Mouse (Mus musculus): Measurements from ENCODE around the gene Ep400. TPM values are rescaled to one million over a fixed set of nuclear protein-coding genes. Genes with fewer than 3 reads are reported as not detected.

Ep400 gene
- polyA plus RNA-seq, 1 experiment from 2014 or later = 28.5 TPM

DNA sequence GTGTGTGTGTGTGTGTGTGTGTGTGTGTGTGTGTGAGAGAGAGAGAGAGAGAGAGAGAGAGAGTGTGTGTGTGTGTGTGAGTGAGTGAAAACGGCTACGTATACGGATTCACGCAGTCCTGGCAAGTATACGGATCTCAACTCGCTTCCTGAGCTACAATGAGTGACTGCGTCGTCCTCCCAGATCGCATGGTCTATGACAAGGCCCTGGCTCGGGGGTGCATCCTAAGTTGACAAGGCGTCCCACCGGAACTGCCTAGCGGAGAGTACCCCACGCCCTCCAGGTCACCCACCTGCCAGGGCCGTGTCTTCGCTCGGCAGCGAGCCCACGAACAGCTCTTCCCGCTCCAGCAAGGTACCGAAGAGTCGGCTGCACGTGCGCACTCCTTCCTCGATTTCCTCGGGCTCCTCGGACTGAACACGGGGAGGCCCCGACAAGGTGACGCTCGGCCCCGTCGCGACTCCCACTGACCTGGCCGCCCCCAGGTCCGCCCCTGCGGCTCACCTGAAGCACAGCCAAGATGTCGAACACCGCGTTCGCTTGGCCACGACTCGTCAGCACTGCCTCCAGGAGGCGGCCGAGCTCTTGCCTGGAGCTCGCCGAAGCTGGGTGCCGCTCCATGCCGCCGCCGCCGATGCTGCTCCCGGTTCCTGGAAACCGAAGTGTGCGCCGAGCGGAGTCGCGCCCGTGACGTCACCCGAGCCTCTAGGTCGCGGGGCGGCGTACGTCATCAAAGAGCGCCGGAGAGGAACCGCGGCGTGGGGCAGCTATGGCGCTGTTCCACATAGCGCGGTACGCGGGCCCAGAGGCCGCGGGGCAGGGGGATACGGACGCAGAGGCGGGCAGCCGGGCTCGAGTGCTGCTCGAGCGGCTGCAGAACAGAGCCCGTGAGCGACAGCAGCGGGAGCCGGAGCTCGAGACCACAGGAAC, 117.5 kb downstream of the Ep400 start, which contains the start of the genes Noc4l and Ddx51:
Noc4l (minus strand) TSS at position 699 of the 930 bp plus-strand sequence.
Ddx51 (plus strand) TSS at position 733 of the 930 bp plus-strand sequence.
- Histone ChIP-seq H3K9ac (peak within 1 kb of the TSS; percentile 88), H3K4me2 (peak within 1 kb of the TSS; percentile 93), H3K4me3 (peak within 1 kb of the TSS; percentile 85), H3K36me3 (peaks cover 77% of the 10 kb centered on the region), H3K27ac (peak within 1 kb of the TSS; percentile 74), H3K4me1 (peaks cover 34% of the 10 kb centered on the region), H3K27me3 (replicated peaks) (no peaks in the 10 kb centered on the region), H3K9me3 (replicated peaks) (no peaks in the 10 kb centered on the region)
- peak; percentile 82 for ATAC-seq
- WGBS (ENCODE audit: insufficient replicate concordance) = under 1% methylated on average over 91 of the region's 91 CpGs

DNA sequence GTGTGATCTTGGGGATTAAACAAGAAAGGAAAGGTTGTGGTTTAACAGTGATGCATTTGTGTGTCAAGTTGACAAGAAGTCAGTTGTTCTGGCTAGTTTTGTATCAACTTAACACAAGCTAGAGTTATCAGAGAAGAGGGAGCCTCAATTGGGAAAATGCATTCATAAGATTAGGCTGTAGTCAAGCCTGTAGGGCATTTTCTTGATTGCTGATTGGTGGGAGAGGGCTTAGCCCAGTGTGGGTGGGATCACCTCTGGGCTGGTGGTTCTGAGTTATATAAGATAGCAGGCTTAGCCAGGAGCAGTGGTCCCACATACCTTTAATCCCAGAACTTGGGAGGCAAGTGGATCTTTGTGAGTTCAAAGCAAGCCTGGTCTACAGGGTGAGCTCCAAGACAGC, 124.1 kb downstream of the Ep400 start:
- Histone ChIP-seq H3K9ac (0 out of 2 replicates have a peak overlapping the region, but pooled peaks have one; percentile 24), H3K36me3 (peaks cover 71% of the 10 kb centered on the region), H3K4me3 (no peak overlapping the region), H3K4me2 (peak overlapping the region; percentile 23), H3K27ac (peak overlapping the region; percentile 77), H3K4me1 (peaks cover 26% of the 10 kb centered on the region), H3K27me3 (replicated peaks) (no peaks in the 10 kb centered on the region), H3K9me3 (replicated peaks) (peaks cover 9% of the 10 kb centered on the region)
- ATAC-seq = peak; percentile 89

DNA sequence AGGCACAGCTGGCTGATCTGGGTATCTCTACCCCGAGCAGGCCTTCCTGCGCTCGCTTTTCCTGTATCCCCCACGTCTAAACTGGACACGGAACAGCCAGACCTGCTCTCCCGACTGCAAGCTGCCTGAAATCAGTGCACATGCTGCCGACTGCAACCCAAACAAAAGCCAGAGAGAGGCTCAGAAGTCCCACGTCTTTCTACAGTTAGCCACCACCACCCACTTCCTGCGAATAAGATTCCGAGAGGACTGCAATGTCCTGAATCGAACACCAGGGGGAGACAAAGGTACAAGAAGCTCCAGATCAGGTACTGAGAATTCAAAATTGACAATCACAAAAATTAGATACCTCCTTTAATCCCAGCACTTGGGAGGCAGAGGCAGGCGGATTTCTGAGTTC, 131.1 kb downstream of the Ep400 start:
- H3K27me3 ChIP-seq (replicated peaks) = 0 out of 2 replicates have a peak, but pooled peaks cover 11% of the 10 kb centered on the region
- peaks cover 2% of the 10 kb centered on the region; the same call in 1 of the 2 replicates for H3K36me3 ChIP-seq
- ATAC-seq = no peak
- no peak overlapping the region for H3K27ac ChIP-seq
- H3K4me1 ChIP-seq = peaks cover 5% of the 10 kb centered on the region; the same call in 1 of the 2 replicates
- WGBS (ENCODE audit: insufficient replicate concordance) = 20% methylated on average over 12 of the region's 12 CpGs
- H3K9ac ChIP-seq = no peak overlapping the region
- H3K4me2 ChIP-seq = peak overlapping the region; percentile 52
- H3K4me3 ChIP-seq = no peak overlapping the region
- peaks cover 9% of the 10 kb centered on the region for H3K9me3 ChIP-seq (replicated peaks)

DNA sequence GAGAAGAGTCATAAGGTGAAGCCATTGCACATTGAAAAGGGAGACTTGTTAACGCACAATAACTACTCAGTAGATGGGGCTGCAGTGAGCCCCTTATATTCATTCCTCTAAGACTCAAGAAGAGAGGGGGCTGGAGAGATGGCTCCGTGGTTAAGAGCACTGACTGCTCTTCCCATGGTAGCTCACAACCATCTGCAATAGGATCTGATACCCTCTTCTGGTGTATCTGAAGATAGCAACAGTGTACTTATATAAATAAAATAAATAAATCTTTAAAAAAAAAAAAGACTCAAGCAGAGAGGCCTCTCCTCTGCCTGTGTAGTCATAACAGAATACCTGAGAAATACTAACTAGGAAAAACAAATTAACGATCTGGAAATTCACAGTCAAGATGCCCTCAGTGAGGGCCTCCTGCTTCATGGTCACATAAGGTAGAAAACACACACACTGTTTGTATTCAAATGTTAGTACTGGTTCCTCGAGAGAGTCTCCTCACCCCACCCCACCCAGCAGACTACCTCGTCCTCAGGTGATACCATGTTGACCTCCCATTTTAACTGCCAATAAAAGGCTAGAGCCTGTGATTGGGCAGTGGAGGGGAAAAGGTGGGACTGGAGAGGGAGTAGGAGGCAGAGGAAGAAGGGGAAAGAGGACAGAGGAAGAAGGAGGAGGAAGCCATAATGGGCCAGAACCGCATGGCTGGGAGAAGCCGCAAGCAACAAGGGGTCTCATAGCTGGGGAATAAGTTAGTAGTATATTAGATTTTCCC, 132.0 kb downstream of the Ep400 start:
- Histone ChIP-seq H3K27me3 (replicated peaks) (peaks cover 16% of the 10 kb centered on the region; the same call in 1 of the 2 replicates), H3K4me1 (peaks cover 5% of the 10 kb centered on the region; the same call in 1 of the 2 replicates), H3K9me3 (replicated peaks) (peaks cover 9% of the 10 kb centered on the region), H3K9ac (no peak overlapping the region), H3K4me2 (no peak overlapping the region), H3K36me3 (no peaks in the 10 kb centered on the region), H3K4me3 (no peak overlapping the region), H3K27ac (no peak overlapping the region)
- 70% methylated on average over 7 of the region's 7 CpGs for WGBS (ENCODE audit: insufficient replicate concordance)
- no peak for ATAC-seq

DNA sequence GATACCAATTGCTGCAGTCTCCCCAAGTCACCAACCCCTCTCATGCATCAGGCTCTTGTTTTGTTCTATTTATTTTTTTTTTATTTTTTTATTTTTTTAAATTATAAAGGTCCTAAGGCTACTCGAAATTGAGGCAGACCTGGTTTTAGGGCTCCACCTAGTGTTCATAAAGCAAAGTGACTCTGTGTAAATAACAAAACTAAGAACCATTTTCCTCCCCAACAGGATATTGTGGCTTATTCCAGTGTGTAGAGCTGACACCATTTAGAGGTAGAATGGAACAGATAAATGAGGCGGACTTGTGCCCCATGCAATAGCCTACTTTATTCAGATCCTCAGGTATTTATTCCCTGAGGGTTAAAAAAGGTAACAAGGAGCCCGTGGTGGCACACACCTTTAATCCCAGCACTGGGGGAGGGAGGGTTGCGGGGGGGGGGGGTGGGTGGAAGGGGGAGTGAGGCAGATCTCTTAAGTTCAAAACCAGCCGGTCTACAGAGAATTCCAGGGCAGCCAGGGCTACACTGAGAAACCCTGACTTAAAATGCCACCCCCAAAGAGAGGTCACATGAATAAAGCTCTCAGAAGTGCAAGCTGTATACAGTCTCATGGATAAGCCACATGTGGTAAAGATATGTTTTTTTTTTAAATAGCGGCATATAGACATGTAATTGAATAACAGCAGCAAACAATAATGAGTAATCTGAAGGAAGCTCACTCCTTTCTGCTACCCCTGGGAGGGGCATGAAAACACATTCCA, 134.4 kb downstream of the Ep400 start:
- no peak overlapping the region for H3K27ac ChIP-seq
- no peak overlapping the region for H3K4me2 ChIP-seq
- ATAC-seq = no peak
- H3K4me1 ChIP-seq = peaks cover 5% of the 10 kb centered on the region; the same call in 1 of the 2 replicates
- no peak overlapping the region for H3K4me3 ChIP-seq
- H3K9me3 ChIP-seq (replicated peaks) = no peaks in the 10 kb centered on the region
- no peak overlapping the region for H3K9ac ChIP-seq
- no peaks in the 10 kb centered on the region for H3K36me3 ChIP-seq
- peaks cover 20% of the 10 kb centered on the region; the same call in 1 of the 2 replicates for H3K27me3 ChIP-seq (replicated peaks)
- 33% methylated on average over 6 of the region's 6 CpGs for WGBS (ENCODE audit: insufficient replicate concordance)

DNA sequence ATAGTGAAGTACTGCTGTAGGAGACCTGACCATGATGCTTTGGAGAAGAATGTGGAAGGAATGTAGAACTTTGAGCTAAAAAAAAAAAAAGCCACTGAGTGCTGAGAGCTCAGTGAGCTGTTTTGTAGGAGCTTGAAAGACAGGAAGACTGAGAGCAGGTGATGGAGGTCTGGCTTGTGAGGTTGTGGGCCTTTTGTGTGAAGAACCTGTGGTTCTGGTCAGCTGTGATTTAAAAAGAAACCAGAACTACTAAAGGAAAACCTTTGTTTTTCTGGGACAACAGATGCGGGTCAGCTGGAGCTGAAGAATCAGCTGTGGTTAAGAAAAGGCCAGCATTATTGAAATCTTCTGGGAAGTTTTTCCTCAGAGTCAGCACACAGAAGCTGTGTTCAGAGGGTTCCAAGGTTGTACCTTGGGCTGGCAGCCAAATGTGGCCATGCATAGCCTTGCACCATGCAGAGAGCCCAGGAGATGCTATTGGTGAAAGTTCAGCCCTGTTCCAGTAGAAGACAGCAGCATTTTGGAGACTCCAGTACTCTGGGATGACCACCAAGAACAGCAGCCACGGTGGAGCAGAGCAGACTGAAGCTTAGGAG, 140.9 kb downstream of the Ep400 start:
- H3K9ac ChIP-seq = no peak overlapping the region
- H3K4me3 ChIP-seq = no peak overlapping the region
- H3K27me3 ChIP-seq (replicated peaks) = peaks cover 40% of the 10 kb centered on the region
- no peaks in the 10 kb centered on the region for H3K36me3 ChIP-seq
- H3K4me1 ChIP-seq = no peaks in the 10 kb centered on the region
- no peak for ATAC-seq
- no peaks in the 10 kb centered on the region for H3K9me3 ChIP-seq (replicated peaks)
- no peak overlapping the region for H3K27ac ChIP-seq
- 72% methylated on average over 2 of the region's 2 CpGs for WGBS (ENCODE audit: insufficient replicate concordance)
- no peak overlapping the region for H3K4me2 ChIP-seq

DNA sequence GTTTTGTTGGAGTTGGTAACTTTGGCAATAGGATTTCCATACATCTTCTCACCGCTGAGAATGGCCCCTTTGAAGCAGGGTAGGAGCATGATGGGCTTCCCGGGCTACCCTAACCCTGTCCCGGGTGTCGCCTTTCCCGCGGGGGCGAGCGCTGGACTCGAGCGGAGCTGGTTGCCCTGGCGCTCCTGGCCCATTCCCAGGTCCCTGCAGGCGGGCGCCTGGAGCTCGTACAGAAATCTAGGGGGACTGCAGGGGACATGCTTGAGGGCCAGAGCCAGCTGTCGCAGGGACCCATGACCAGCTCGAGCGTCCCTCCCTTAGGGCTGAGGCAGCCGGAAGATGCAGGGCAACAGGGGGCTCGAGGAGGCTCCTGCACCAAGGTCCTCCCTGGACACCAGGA, 142.4 kb downstream of the Ep400 start:
- 26% methylated on average over 19 of the region's 19 CpGs for WGBS (ENCODE audit: insufficient replicate concordance)
- Histone ChIP-seq H3K9me3 (replicated peaks) (no peaks in the 10 kb centered on the region), H3K4me3 (no peak overlapping the region), H3K4me2 (no peak overlapping the region), H3K27ac (no peak overlapping the region), H3K9ac (no peak overlapping the region), H3K4me1 (no peaks in the 10 kb centered on the region), H3K27me3 (replicated peaks) (peaks cover 33% of the 10 kb centered on the region), H3K36me3 (no peaks in the 10 kb centered on the region)
- ATAC-seq = no peak

DNA sequence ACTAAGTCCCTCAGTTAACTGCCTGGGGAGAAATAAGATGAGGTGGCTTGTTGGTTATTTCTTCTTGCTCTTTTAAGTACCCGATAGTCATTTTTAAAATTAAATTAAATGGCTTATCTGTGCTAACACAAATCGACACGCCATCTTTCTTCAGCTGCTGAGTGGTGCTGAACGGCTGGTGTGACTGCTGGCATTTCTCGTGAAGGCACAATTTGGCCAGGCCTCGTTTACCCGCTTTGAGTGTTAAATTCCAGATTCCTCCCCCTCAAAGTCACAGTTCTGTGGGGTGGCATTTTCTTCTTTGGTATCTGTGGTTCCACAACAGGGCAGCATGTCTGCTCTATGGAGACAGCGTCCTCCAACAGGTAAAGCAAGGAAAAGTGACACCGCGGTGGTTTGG, 143.2 kb downstream of the Ep400 start:
- Histone ChIP-seq H3K9ac (no peak overlapping the region), H3K4me2 (no peak overlapping the region), H3K36me3 (no peaks in the 10 kb centered on the region), H3K4me1 (no peaks in the 10 kb centered on the region), H3K27me3 (replicated peaks) (peaks cover 31% of the 10 kb centered on the region), H3K9me3 (replicated peaks) (no peaks in the 10 kb centered on the region), H3K27ac (no peak overlapping the region), H3K4me3 (no peak overlapping the region)
- 61% methylated on average over 10 of the region's 10 CpGs for WGBS (ENCODE audit: insufficient replicate concordance)
- no peak for ATAC-seq

DNA sequence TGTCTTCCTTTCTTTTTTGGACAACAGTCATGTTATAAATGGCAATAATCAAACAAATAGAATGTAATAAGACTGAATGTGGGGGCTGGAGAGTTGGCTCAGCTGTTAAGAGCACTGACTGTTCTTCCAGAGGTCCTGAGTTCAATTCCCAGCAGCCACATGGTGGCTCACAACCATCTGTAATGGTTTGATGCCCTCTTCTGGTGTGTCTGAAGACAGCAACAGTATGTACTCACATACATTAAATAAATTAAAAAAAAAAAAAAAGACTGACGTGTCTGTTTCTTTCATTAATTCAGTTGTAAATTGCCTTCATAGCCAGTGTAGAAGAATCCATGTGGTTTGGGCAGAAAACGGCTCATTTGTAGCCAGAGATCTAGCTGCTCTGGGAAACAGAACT, 146.2 kb downstream of the Ep400 start:
- no peaks in the 10 kb centered on the region for H3K4me1 ChIP-seq
- H3K9ac ChIP-seq = no peak overlapping the region
- no peaks in the 10 kb centered on the region for H3K36me3 ChIP-seq
- H3K9me3 ChIP-seq (replicated peaks) = no peaks in the 10 kb centered on the region
- no peak overlapping the region for H3K4me3 ChIP-seq
- no peak overlapping the region for H3K27ac ChIP-seq
- WGBS (ENCODE audit: insufficient replicate concordance) = 66% methylated on average over 2 of the region's 2 CpGs
- H3K4me2 ChIP-seq = no peak overlapping the region
- ATAC-seq = no peak
- H3K27me3 ChIP-seq (replicated peaks) = peaks cover 27% of the 10 kb centered on the region

DNA sequence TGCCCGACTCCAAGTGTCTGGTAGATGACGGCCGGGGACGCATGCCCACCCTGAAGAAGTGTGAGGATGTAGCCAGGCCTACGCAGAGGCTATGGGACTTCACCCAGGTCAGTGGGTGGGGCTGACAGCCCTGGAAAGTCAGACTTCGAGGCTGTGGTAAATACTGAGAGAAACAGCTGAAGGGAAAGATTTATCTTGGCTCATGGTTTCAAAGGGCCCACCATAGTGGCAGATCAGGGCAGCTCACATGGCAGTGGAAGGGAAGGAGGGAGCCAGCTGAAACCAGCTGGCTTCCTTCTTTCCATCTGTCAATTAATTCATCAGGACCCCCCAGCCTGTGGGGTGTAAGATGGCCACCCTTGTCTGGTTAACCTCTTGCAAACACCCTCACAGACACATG, 151.3 kb downstream of the Ep400 start:
- Histone ChIP-seq H3K27me3 (replicated peaks) (no peaks in the 10 kb centered on the region), H3K36me3 (no peaks in the 10 kb centered on the region), H3K27ac (no peak overlapping the region), H3K9ac (no peak overlapping the region), H3K9me3 (replicated peaks) (no peaks in the 10 kb centered on the region), H3K4me1 (no peaks in the 10 kb centered on the region), H3K4me3 (no peak overlapping the region), H3K4me2 (no peak overlapping the region)
- 71% methylated on average over 6 of the region's 6 CpGs for WGBS (ENCODE audit: insufficient replicate concordance)
- no peak for ATAC-seq

Data from liver, embryonic 12.5 days (tissue).